Mouse (Mus musculus): ENCODE results near the gene Rdm1. TPM values are rescaled to one million over a fixed set of nuclear protein-coding genes. Genes with fewer than 3 reads are reported as not detected.
"Not testable (repeated sequence)": the region's sequence is repeated elsewhere in the genome, so short reads cannot be mapped to it uniquely, and the experiment has no call there.

Gene Rdm1
- total RNA-seq, 1 experiment from 2014 or later = 11.0 TPM

DNA sequence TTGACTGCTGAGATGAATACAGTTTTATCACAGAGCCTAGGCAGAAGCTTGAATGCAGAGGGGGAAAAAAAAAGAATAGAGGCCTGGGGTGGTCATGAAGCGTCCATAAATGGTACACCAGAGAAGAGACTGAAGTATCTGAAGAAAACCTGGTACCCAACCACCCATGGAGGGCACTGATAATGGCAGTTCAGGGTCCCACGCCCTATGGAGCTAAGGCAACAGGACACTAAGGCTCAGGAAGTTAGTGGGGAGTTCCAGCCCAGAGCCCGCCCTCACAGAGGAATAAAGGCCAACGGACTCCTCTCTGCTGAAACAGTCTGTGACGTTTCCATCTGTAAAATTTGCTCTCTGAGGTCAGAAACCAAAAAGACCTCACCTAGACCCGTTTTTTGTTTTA is 11.6 kb upstream of the Rdm1 start:
- no peak for ATAC-seq (replicated peaks; ENCODE audit: low read depth, poor library complexity, severe bottlenecking)

DNA sequence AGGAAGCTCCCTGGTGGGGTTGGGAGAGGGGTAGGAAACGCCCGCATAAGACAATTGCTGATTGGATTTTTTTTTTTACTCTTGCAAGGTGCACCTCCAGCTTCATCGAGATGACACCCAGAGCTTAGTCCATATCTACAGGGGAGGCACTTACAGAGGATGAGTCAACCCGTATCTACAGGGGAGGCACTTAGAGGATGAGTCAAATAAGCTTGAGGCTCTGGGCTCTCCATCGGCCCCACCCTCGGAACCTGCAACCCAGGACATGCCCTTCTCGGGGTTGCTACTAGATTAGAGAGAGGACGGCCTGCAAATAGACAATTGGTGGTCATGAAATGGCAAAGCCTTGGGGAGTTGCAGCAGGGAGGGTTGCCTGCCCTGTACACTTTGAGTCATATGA is 10.9 kb upstream of the Rdm1 start:
- ATAC-seq (replicated peaks; ENCODE audit: low read depth, poor library complexity, severe bottlenecking) = no peak

DNA sequence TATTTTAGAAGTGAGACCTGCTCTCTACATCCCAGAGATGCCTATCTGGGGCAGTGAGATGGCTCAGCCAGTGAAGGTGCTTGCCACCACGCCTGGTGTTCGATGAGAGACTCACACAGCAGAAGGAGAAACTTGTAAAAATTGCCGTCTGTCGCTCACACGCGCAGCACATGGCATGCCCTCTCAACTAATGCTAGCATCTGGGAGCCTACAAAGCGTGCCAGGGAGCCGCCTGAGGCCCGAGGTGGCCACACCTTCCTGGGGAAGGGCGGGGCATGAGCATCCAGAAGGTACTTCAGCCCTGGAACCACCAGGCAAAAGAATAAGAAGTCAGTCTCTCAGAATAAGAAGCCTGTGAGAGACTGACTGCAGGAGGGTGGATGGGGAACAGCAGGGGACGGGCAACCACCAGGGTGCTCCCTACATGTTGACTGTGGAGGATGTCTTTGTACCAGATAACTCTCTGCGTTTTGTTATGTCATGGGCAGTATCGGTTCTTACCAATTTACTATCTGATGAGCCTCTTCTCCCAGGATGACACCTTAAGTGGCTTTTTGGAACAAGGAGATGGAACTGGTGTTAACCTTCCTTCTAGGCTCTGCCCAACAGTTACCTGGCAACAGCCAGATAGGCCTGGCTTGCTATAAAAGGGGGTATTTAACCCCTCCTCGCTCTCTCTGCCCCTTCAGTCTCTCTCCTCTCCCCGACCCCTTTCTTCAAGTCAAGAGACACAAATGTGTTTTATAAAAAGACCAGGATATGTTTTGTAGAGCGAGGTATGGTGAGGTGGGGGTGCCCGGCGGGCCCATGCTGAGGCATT is 9.8 kb upstream of the Rdm1 start:
- ATAC-seq (replicated peaks; ENCODE audit: low read depth, poor library complexity, severe bottlenecking) = no peak

DNA sequence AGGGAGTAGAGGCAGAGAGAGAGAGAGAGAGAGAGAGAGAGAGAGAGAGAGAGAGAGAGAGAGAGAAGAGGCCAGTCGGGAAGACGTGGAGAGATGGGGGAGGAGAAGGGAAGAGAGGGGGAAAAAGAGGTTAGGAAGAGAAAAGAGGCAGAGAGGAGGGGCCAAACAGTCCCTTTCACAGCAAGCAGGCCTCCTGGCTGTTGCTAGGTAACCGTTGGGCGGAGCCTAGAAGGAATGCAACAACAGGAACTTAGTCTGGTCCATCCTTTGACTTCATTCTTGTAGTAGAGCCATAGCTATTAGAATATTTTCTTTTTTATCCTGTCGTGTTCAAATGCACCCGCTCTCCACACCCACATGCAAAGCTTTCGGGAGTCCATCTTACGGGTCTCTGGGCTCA is 9.1 kb upstream of the Rdm1 start:
- peak; percentile 77 for ATAC-seq (replicated peaks; ENCODE audit: low read depth, poor library complexity, severe bottlenecking)

DNA sequence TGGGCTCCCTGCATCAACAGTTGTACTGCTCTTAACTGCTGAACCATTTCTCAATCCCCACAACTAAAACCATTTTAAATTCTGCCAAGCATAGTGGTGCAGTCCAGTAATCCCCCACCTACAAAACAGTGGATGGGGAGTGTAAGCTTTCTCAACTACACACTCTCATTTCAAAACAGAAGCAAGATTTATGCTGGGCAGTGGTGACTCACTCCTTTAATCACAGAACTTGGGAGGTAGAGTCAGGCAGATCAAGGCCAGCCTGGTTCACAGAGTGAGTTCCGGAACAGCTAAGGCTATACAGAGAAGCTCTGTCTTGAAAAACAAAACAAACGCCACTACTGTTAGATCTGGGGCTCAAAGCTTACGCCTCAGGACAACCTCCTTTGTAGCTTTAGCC is 8.4 kb upstream of the Rdm1 start:
- no peak for ATAC-seq (replicated peaks; ENCODE audit: low read depth, poor library complexity, severe bottlenecking)

DNA sequence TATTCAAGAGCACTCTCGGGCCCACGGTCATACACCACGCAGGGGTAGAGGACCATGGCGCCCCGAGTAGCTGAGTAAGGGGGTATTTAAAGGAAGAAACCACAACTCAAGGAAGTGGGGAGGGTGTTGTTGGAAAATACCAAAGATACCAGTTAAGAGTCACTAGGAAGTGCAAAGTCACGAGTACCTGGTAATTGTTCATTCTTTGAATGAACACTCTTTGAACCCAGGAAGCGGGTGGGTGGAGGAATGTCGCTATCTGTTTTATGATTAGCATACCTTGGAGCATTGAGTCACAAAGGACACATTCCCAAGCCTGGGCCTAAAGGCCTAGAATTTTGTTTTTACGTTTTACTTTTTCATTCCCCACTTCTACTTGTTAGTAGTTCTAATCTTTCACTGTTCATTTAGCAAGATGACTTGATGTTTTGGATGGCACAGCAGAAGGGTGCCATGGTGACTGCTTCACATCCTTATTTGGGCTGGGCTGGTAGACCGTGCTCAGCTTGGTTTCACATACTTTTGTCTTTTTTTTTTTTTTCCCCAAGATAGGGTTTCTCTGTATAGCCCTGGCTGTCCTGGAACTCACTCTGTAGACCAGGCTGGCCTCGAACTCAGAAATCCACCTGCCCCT is 6.9 kb upstream of the Rdm1 start:
- ATAC-seq (replicated peaks; ENCODE audit: low read depth, poor library complexity, severe bottlenecking) = not testable (repeated sequence)

DNA sequence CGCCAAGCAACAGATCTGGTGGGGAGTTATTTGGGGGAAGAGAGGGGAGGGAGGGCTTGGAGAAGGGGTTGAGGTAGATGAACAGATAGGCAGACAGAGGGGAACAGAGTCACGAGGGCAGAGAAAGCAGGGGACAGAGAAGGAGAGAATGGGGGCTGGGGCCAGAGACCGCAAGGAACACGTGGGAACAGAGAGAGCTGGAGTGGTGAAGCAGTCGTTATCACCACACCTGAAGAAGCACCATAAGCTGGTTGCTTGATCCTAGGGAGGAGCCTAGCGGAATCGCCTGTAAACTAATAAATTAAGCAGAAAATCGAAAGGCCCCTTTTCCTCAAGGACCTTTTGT is 373 bp upstream of the Rdm1 start:
- peak; percentile 1; the same call in 1 of the 2 replicates for ATAC-seq (replicated peaks; ENCODE audit: low read depth, poor library complexity, severe bottlenecking)

DNA sequence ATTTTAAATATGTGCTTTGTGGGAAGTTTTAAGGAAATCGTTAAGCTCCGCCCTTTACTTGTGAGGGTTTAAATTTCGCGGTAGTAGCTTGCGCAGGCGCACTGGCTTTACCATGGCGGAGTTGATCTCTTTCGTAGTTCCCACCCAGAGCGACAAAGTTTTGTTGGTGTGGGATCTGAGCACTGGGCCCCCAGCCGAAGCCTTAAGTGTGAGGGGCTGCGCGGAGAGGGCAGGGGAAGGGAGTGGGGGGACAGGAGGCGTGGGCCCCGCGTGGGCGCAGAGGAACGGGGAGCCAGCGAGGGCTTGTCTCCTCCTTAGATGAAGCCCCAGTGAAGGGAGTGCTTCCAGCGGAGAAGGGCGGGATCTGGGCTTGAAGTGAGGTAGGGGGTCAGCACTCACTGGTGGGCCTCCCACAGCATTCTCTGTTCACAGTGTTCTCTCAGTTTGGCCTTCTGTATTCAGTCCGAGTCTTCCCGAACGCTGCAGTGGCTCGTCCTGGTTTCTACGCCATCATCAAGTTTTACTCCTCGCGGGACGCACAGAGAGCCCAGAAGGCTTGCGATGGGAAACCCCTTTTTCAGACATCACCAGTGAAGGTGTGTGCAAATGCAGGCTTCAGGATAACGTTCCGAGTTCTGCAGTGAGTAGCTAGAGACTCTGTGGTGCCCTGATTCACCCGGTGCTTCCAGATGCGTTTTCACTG is 1.0 kb downstream of the Rdm1 start:
- peak; percentile 79 for ATAC-seq (replicated peaks; ENCODE audit: low read depth, poor library complexity, severe bottlenecking)

DNA sequence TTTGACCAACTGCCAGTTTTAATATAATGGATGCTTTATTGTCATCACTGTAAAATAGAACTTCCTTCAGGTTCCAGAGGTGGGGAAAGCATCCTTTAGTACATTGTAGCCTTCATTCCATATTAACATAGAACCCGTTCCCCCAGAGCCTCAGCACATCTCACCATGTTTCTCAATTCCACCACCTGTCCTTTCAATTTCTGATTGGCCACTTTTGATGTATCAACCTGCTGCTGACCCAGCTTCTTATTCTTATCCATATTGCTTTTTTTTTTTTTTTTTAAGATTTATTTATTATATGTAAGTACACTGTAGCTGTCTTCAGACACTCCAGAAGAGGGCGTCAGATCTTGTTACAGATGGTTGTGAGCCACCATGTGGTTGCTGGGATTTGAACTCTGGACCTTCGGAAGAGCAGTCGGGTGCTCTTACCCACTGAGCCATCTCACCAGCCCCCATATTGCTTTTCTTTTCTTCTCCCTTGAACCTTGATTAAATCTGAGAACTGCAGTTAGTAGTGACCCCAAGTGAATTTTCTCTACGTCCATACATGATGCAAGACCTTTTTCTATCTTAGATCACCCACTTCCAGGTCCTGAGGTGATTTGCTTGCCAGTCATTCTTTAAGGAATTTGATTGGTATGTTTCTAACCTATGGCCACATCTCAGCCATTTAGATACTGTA is 1.9 kb downstream of the Rdm1 start:
- not testable (repeated sequence) for ATAC-seq (replicated peaks; ENCODE audit: low read depth, poor library complexity, severe bottlenecking)

DNA sequence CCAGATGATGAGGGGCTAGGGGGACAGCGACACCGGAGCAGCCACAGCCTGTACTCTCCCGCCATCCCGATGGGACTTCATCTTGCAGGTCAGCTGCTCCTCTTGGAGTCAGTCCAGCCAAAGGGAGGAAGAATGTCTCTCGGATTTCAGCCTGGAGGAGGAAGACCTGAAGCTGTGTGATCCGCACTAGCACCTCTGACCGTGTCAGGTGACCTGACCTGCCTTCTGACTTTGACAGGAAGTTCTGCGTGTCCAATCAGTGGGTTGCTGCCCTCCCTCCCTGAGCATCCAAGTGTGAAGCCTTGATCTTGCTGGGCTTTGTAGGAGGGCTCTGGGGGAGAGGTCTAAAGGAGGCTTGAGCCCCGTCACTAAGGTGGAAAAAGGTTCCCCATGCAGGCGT is 8.7 kb downstream of the Rdm1 start:
- no peak for ATAC-seq (replicated peaks; ENCODE audit: low read depth, poor library complexity, severe bottlenecking)

DNA sequence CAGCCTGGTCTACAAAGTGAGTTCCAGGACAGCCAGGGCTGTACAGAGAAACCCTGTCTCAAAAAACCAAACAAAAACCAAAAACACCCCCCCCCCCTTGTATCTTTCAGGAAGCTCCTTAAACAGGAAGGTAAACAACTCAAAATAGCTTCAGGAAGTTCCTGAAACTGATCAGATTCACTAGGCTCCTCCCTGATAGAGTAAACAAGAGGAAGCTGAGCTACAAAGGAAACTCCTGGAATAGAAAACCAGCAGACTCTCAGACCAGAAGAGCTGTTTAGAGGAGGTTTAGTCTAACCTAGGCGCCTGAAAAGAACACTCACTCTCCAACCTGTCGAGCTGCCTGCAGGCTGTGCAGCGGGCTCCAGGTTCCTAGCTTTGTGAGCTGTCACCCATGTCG is 12.8 kb downstream of the Rdm1 start:
- ATAC-seq (replicated peaks; ENCODE audit: low read depth, poor library complexity, severe bottlenecking) = no peak

DNA sequence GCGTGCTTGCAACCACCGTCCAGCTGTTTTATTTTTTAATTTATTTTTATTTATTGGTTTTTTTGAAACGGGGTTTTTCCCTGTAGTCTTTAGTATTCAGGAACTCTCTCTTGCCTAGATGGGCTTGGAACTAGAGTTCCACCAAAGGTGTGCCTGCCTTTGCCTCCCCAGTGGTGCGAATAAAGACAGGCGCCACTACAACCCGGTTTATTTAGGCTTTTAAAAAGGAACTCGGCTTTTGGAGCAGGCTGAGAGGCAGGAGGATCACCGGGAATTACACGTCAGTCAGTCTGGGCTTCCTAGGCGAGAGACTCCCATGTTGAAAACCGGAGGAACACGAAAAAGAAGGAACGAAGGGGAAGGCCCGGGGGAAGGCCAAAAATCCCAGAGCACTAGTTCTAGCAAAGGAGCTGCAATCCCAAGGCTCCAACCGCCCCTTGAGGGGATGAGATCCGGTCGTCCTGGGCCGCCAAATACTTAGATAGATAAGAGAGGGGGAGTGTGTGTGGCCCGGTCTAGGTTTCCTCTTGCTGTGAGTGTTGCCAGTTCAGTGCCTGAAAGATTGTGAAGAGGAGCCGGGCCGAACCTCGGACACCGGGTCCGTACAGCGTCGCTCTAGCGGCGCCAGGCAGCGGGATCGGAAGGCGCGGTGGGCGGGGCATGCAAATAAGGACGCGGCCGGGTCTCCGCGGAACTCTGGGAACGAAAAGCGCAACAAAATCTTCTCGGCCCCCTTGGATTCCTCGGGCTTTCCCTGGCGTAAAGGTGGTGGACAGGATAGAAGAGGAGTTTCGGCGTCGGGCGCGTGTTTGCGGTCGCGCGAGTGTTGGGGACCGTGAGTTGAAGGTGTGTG is 14.1 kb downstream of the Rdm1 start:
- peak; percentile 33 for ATAC-seq (replicated peaks; ENCODE audit: low read depth, poor library complexity, severe bottlenecking)

DNA sequence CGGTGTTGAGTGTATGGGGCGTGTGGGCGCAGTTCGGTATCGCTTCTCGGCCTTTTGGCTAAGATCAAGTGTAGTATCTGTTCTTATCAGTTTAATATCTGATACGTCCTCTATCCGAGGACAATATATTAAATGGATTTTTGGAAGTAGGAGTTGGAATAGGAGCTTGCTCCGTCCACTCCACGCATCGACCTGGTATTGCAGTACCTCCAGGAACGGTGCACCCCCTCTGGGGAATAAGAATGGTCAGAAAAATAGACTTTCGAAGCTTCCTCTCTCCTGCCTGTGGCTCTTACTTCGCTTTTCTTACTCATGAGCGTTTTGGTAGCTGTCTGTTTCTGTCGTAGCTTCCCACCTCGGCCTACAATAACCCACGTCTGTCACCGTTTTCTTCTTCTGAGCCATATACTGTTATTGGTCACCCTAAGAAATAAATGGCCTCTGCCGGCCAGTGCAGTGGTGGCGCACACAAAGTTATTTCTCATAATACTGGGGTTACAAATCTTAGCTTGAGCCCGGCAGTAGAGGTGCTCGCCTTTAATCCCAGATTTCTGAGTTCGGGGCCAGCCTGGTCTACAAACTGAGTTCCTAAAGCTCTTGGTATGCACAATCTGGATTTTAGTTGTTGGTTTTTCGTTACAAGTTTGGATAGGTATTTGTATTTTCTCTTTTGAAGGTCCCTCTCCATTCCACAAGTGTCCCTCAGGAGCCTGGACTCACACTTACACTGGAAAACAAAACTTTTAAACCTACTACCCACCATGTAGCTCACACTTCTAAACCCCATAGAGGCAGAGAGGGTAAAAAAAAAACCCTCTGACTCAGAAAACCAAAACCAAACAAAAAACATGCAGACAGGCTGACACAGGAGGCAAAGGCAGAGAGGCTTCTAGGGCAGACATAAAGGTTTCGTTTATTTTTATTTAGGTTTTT is 15.0 kb downstream of the Rdm1 start:
- peak; percentile 74 for ATAC-seq (replicated peaks; ENCODE audit: low read depth, poor library complexity, severe bottlenecking)

DNA sequence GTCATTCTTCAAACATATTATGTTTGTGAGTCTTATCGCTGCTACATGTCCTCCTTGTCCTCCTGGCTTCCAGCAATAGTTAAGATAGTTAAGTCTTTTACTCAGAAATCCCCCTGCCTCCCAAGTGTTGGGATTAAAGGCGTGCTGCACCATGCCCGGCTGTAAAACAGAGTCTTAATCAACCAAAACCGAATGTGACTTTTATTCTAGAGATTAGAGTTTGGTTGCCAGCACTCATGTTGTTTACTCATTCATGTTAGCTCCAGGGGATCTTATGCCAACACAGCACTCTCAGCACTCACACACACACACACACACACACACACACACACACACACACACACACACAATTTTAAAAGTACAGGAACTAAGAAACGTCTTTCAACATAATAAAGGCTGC is 15.9 kb downstream of the Rdm1 start:
- ATAC-seq (replicated peaks; ENCODE audit: low read depth, poor library complexity, severe bottlenecking) = no peak

DNA sequence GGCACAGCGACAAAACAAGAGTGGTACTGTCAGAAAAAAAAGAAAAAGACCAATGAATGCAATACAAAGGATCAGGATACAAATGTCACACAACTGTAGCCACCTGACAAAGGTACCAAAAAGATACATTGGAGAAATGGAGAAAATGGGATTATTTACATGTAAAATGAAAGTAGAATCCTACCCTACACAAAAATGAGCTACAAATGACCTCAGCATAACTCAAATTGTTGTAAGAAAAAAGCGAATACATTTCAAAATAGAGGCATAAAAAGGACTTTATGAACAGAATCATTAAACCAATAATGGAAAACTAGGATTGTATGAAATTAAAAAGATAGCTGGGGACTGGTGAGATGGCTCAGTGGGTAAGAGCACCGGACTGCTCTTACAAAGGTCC is 17.6 kb downstream of the Rdm1 start:
- no peak for ATAC-seq (replicated peaks; ENCODE audit: low read depth, poor library complexity, severe bottlenecking)

DNA sequence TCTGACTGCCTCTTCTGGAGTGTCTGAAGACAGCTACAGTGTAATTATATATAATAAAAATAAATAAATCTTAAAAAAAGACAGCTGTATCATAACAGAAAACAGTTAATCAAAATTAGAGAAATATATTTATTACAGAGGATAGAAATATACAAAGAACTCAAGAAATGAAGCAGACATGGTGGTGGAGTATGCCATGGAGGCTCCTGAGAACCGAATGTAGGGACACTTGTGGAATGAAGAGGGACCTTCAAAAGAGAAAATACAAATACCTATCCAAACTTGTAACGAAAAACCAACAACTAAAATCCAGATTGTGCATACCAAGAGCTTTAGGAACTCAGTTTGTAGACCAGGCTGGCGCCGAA is 18.0 kb downstream of the Rdm1 start:
- ATAC-seq (replicated peaks; ENCODE audit: low read depth, poor library complexity, severe bottlenecking) = not testable (repeated sequence)

DNA sequence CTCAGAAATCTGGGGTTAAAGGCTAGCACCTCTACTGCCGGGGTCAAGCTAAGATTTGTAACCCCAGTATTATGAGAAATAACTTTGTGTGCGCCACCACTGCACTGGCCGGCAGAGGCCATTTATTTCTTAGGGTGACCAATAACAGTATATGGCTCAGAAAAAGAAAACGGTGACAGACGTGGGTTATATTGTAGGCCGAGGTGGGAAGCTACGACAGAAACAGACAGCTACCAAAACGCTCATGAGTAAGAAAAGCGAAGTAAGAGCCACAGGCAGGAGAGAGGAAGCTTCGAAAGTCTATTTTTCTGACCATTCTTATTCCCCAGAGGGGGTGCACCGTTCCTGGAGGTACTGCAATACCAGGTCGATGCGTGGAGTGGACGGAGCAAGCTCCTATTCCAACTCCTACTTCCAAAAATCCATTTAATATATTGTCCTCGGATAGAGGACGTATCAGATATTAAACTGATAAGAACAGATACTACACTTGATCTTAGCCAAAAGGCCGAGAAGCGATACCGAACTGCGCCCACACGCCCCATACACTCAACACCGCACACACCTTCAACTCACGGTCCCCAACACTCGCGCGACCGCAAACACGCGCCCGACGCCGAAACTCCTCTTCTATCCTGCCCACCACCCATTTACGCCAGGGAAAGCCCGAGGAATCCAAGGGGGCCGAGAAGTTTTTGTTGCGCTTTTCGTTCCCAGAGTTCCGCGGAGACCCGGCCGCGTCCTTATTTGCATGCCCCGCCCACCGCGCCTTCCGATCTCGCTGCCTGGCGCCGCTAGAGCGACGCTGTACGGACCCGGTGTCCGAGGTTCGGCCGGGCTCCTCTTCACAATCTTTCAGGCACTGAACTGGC is 18.7 kb downstream of the Rdm1 start:
- ATAC-seq (replicated peaks; ENCODE audit: low read depth, poor library complexity, severe bottlenecking) = peak; percentile 74

DNA sequence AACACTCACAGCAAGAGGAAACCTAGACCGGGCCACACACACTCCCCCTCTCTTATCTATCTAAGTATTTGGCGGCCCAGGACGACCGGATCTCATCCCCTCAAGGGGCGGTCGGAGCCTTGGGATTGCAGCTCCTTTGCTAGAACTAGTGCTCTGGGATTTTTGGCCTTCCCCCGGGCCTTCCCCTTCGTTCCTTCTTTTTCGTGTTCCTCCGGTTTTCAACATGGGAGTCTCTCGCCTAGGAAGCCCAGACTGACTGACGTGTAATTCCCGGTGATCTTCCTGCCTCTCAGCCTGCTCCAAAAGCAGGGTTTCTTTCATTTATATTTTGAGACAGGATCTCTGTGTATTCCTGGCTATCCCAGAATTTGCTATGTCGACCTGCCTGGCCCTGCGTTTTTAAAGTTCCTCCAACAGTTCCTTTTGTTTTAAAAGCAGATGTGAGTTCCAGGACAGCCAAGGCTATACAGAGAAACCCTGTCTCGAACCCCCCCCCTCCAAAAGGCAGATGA is 19.3 kb downstream of the Rdm1 start:
- ATAC-seq (replicated peaks; ENCODE audit: low read depth, poor library complexity, severe bottlenecking) = not testable (repeated sequence)

All from common myeloid progenitor, adult 5-6 weeks (primary cell).